Mouse (Mus musculus): ENCODE measurements at regions not wholly inside any gene's neighbourhood (a gene's known extent, or its start where the extent isn't known, plus 50 kb on each side); places are given as distances from the start of the nearest gene placed in this dataset.

GRCm38 (mm10) chr12:7746708-7747107 lies 230.7 kb upstream of the Apob start:
- 26% methylated on average over 2 of the region's 2 CpGs for WGBS (ENCODE audit: insufficient replicate concordance)
- no peak for ATAC-seq (ENCODE audit: low read depth)
- H3K9ac ChIP-seq (ENCODE audit: low read depth, low read length): no peak overlapping the region
- no peaks in the 10 kb centered on the region for H3K27me3 ChIP-seq (ENCODE audit: control insufficient read depth, insufficient read depth, low read depth, low read length)
- H3K4me1 ChIP-seq (ENCODE audit: control insufficient read depth, low read depth, low read length): no peaks in the 10 kb centered on the region
- H3K27ac ChIP-seq (ENCODE audit: low read length): no peak overlapping the region
- no peak overlapping the region for H3K4me3 ChIP-seq (ENCODE audit: low read depth, low read length)
- H3K36me3 ChIP-seq (ENCODE audit: control insufficient read depth, insufficient read depth): no peaks in the 10 kb centered on the region
- H3K9me3 ChIP-seq (replicated peaks; ENCODE audit: control insufficient read depth, low read length): no peaks in the 10 kb centered on the region
- H3K4me2 ChIP-seq (ENCODE audit: low read depth, low read length): no peak overlapping the region

DNA sequence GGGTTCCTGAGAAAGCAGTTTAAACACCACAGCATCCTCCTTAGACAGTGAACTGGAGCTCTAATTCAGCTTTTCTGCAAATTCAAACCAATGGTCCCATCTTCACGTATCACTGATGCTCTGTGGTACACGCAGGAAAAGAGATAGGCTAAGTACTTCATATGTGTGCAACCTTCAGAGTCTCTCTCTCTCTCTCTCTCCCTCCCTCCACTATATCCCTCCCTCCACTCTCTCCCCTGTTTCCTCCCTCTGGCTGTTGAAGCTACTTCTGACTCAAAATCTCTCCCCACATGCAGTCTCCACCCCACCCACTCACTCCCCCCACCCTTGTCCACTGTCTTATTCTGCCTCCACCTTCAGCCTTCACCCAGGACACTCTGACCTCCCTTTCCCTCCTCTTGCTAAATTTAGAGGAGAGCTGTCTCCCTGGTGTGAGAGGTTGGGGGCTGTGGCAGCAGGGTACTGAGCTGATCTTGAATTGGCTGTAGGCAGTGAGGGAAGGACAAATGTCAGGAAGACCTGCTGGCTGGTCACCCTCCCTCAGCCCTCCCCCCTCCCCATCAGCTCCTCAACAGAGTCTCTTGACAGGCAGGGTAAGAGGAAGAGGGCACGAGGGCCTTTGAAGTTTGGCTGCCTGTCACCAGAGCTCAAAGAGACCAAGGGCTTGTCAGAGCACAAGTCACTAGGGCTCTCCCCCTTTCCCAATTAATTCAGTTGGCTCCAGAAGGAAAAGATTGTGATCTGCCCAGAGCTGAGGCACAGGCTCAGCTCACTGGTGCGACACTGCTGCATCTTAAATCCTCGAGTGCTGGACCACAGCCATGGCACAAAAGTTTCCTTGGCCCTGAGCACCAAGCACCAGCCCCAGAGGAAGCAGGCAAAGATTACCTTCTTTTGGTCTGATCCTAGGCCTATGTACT lies 227.9 kb upstream of the Apob start:
- 31% methylated on average over 5 of the region's 5 CpGs for WGBS (ENCODE audit: insufficient replicate concordance)
- Histone ChIP-seq H3K9me3 (replicated peaks; ENCODE audit: control insufficient read depth, low read length) (no peaks in the 10 kb centered on the region), H3K27me3 (ENCODE audit: control insufficient read depth, insufficient read depth, low read depth, low read length) (no peaks in the 10 kb centered on the region), H3K4me2 (ENCODE audit: low read depth, low read length) (no peak overlapping the region), H3K4me3 (ENCODE audit: low read depth, low read length) (no peak overlapping the region), H3K36me3 (ENCODE audit: control insufficient read depth, insufficient read depth) (no peaks in the 10 kb centered on the region), H3K27ac (ENCODE audit: low read length) (no peak overlapping the region), H3K9ac (ENCODE audit: low read depth, low read length) (no peak overlapping the region), H3K4me1 (ENCODE audit: control insufficient read depth, low read depth, low read length) (no peaks in the 10 kb centered on the region)
- no peak for ATAC-seq (ENCODE audit: low read depth)

- no peak overlapping the region for H3K27ac ChIP-seq (ENCODE audit: low read length)
- H3K4me1 ChIP-seq (ENCODE audit: control insufficient read depth, low read depth, low read length): no peaks in the 10 kb centered on the region
- WGBS (ENCODE audit: insufficient replicate concordance): 55% methylated on average over 5 of the region's 5 CpGs
- H3K36me3 ChIP-seq (ENCODE audit: control insufficient read depth, insufficient read depth): no peaks in the 10 kb centered on the region
- H3K4me2 ChIP-seq (ENCODE audit: low read depth, low read length): no peak overlapping the region
- H3K9ac ChIP-seq (ENCODE audit: low read depth, low read length): no peak overlapping the region
- no peaks in the 10 kb centered on the region for H3K9me3 ChIP-seq (replicated peaks; ENCODE audit: control insufficient read depth, low read length)
- H3K27me3 ChIP-seq (ENCODE audit: control insufficient read depth, insufficient read depth, low read depth, low read length): no peaks in the 10 kb centered on the region
- no peak overlapping the region for H3K4me3 ChIP-seq (ENCODE audit: low read depth, low read length)
- no peak for ATAC-seq (ENCODE audit: low read depth)
Observed at GRCm38 (mm10) chr12:7754861-7755260, 222.6 kb upstream of the Apob start.

- Histone ChIP-seq H3K4me3 (ENCODE audit: low read depth, low read length) (no peak overlapping the region), H3K9ac (ENCODE audit: low read depth, low read length) (no peak overlapping the region), H3K27me3 (ENCODE audit: control insufficient read depth, insufficient read depth, low read depth, low read length) (no peaks in the 10 kb centered on the region), H3K4me2 (ENCODE audit: low read depth, low read length) (no peak overlapping the region), H3K4me1 (ENCODE audit: control insufficient read depth, low read depth, low read length) (no peaks in the 10 kb centered on the region), H3K9me3 (replicated peaks; ENCODE audit: control insufficient read depth, low read length) (no peaks in the 10 kb centered on the region), H3K27ac (ENCODE audit: low read length) (no peak overlapping the region), H3K36me3 (ENCODE audit: control insufficient read depth, insufficient read depth) (no peaks in the 10 kb centered on the region)
- ATAC-seq (ENCODE audit: low read depth): no peak
- WGBS (ENCODE audit: insufficient replicate concordance): 63% methylated on average over 11 of the region's 11 CpGs
Observed at GRCm38 (mm10) chr12:7764795-7765697, 212.4 kb upstream of the Apob start.

GRCm38 (mm10) chr12:7774127-7774526 lies 203.3 kb upstream of the Apob start:
- Histone ChIP-seq H3K27ac (ENCODE audit: low read length) (no peak overlapping the region), H3K9me3 (replicated peaks; ENCODE audit: control insufficient read depth, low read length) (no peaks in the 10 kb centered on the region), H3K27me3 (ENCODE audit: control insufficient read depth, insufficient read depth, low read depth, low read length) (no peaks in the 10 kb centered on the region), H3K9ac (ENCODE audit: low read depth, low read length) (no peak overlapping the region), H3K4me1 (ENCODE audit: control insufficient read depth, low read depth, low read length) (no peaks in the 10 kb centered on the region), H3K4me2 (ENCODE audit: low read depth, low read length) (no peak overlapping the region), H3K4me3 (ENCODE audit: low read depth, low read length) (no peak overlapping the region), H3K36me3 (ENCODE audit: control insufficient read depth, insufficient read depth) (no peaks in the 10 kb centered on the region)
- no peak for ATAC-seq (ENCODE audit: low read depth)
- WGBS (ENCODE audit: insufficient replicate concordance): 32% methylated on average over 3 of the region's 3 CpGs

DNA sequence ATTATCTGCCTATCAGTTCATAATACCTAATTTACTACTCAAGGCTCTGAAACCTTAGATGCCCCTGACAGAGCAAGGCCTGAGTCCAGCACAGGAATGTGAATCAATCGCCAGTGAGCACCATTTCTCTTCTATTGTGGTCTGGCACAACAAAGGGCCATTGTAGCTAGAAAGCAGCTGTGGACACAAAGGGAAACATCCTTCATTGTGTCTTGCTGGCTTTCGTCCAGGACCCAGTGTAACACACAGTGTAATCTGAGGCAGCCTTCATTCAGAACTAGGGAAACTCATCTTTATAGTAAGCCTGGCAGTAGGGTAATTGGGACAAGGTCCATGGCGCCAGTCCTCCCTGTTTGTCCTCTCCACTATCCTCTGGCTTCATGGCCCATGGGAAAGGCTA lies 201.1 kb upstream of the Apob start:
- Histone ChIP-seq H3K9ac (ENCODE audit: low read depth, low read length) (no peak overlapping the region), H3K4me2 (ENCODE audit: low read depth, low read length) (no peak overlapping the region), H3K36me3 (ENCODE audit: control insufficient read depth, insufficient read depth) (no peaks in the 10 kb centered on the region), H3K9me3 (replicated peaks; ENCODE audit: control insufficient read depth, low read length) (no peaks in the 10 kb centered on the region), H3K4me1 (ENCODE audit: control insufficient read depth, low read depth, low read length) (no peaks in the 10 kb centered on the region), H3K27me3 (ENCODE audit: control insufficient read depth, insufficient read depth, low read depth, low read length) (no peaks in the 10 kb centered on the region), H3K4me3 (ENCODE audit: low read depth, low read length) (no peak overlapping the region), H3K27ac (ENCODE audit: low read length) (no peak overlapping the region)
- ATAC-seq (ENCODE audit: low read depth): no peak
- 56% methylated on average over 3 of the region's 3 CpGs for WGBS (ENCODE audit: insufficient replicate concordance)

DNA sequence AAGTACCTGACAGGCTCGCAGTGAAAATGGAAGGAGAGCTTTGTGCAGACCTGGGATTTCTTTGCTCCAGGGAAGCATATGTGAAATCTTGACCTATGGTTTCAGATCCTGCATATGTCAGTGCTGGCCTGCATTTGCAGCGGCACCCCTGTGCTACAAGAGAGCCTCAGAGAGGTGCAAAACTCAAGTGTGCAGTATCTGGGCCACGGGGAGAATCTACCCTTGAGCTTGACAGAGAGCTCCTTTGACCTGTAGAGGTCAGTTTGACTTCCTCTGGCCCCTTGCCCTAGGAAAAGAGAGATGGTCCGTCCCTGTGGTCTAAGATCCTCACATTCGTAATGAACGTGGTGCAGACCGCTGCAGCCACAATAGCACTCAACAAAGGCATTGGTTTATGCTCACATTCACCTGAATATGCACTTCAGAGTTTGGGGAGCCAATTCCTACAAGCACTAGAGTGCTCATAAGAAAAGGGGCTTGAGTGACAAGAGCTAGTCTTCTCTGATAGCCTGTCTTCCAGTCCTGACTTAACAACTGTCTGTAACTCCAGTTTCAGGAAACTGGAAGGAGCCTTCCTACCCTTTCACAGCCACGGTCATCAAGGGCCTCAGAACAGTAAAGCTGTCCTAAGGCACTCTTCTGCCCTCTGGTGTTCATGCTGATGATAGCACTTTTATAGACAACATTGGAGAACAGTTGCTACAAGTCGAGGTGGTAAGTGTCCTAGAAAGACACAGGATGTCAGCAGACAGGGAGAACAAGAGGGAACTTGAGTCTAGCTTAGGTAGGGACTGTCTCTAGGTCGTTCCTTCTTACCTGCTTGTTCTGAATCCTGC lies 200.0 kb upstream of the Apob start:
- no peak for ATAC-seq (ENCODE audit: low read depth)

DNA sequence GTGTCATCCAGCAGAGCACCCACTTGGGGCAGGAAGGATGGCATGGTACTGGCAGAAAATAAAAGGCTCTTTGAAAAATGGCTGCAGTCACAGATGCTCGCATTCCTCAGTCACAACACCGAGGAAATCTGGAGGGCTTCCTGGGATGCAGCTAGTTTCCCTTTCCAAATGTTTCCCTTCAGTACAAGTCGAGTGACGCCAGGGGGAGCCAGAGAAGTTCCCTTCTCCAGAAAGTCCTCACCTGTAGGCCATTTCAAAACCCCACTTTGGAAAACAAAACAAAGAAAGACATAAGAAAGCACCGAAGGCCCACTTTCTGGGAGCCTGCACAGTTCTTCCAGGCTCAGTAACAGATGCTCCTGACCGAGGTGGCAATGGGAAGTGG lies 199.4 kb upstream of the Apob start:
- H3K4me1 ChIP-seq (ENCODE audit: control insufficient read depth, low read depth, low read length): no peaks in the 10 kb centered on the region
- no peak for ATAC-seq (ENCODE audit: low read depth)
- no peaks in the 10 kb centered on the region for H3K9me3 ChIP-seq (replicated peaks; ENCODE audit: control insufficient read depth, low read length)
- H3K4me2 ChIP-seq (ENCODE audit: low read depth, low read length): no peak overlapping the region
- no peaks in the 10 kb centered on the region for H3K36me3 ChIP-seq (ENCODE audit: control insufficient read depth, insufficient read depth)
- H3K4me3 ChIP-seq (ENCODE audit: low read depth, low read length): no peak overlapping the region
- H3K27me3 ChIP-seq (ENCODE audit: control insufficient read depth, insufficient read depth, low read depth, low read length): no peaks in the 10 kb centered on the region
- H3K27ac ChIP-seq (ENCODE audit: low read length): no peak overlapping the region
- no peak overlapping the region for H3K9ac ChIP-seq (ENCODE audit: low read depth, low read length)
- WGBS (ENCODE audit: insufficient replicate concordance): 32% methylated on average over 6 of the region's 6 CpGs

More for the DNA sequence above, 200.0 kb upstream of the Apob start:
- Histone ChIP-seq H3K36me3 (ENCODE audit: control insufficient read depth, insufficient read depth) (no peaks in the 10 kb centered on the region), H3K4me3 (ENCODE audit: low read depth, low read length) (no peak overlapping the region), H3K27ac (ENCODE audit: low read length) (no peak overlapping the region), H3K4me2 (ENCODE audit: low read depth, low read length) (no peak overlapping the region), H3K9ac (ENCODE audit: low read depth, low read length) (no peak overlapping the region), H3K4me1 (ENCODE audit: control insufficient read depth, low read depth, low read length) (no peaks in the 10 kb centered on the region), H3K27me3 (ENCODE audit: control insufficient read depth, insufficient read depth, low read depth, low read length) (no peaks in the 10 kb centered on the region), H3K9me3 (replicated peaks; ENCODE audit: control insufficient read depth, low read length) (no peaks in the 10 kb centered on the region)
- 41% methylated on average over 10 of the region's 10 CpGs for WGBS (ENCODE audit: insufficient replicate concordance)
